Mouse (Mus musculus) left cerebral cortex, adult 8-10 months (tissue): ENCODE measurements around the gene Lrrc8d. TPM values are rescaled to one million over a fixed set of nuclear protein-coding genes. Genes with fewer than 3 reads are reported as not detected.
"Not testable (repeated sequence)": the region's sequence is repeated elsewhere in the genome, so short reads cannot be mapped to it uniquely, and the experiment has no call there.

Source experiments
- DNase-seq, 2 experiments: peaks; one replicate each; pipeline ENCODE4 v3.0.0; 2022; ENCODE audit warnings: low spot score in 2 of 2
- total RNA-seq, 4 experiments: library from RNA; stranded (reverse); gene quantifications; 2 replicates each; pipeline ENCODE4 v1.2.4; 2022

The Lrrc8d gene
- total RNA-seq, 4 experiments from 2014 or later: 39.2 to 45.4 (median 42.1) TPM

DNA sequence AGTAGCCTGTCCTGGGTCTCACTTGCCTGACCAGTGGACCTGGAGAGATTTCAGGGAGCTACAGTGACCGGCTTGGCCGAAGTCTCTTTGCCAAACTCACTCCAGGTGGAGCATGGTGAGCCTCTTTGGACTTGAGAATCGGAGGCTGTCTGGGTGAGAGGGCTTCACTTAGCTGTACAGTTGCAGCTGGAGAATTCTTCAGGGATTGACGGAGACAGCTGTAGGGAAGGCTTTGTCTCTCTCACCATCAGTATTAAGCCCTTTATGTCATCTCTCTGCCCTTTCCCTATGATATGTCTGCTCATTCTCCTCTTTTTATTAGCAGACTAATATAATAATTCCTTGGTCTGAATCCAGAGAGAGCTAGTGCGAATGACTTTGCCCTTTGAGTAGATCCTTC is 157.7 kb downstream of the Lrrc8d start:
- DNase-seq: no peak

DNA sequence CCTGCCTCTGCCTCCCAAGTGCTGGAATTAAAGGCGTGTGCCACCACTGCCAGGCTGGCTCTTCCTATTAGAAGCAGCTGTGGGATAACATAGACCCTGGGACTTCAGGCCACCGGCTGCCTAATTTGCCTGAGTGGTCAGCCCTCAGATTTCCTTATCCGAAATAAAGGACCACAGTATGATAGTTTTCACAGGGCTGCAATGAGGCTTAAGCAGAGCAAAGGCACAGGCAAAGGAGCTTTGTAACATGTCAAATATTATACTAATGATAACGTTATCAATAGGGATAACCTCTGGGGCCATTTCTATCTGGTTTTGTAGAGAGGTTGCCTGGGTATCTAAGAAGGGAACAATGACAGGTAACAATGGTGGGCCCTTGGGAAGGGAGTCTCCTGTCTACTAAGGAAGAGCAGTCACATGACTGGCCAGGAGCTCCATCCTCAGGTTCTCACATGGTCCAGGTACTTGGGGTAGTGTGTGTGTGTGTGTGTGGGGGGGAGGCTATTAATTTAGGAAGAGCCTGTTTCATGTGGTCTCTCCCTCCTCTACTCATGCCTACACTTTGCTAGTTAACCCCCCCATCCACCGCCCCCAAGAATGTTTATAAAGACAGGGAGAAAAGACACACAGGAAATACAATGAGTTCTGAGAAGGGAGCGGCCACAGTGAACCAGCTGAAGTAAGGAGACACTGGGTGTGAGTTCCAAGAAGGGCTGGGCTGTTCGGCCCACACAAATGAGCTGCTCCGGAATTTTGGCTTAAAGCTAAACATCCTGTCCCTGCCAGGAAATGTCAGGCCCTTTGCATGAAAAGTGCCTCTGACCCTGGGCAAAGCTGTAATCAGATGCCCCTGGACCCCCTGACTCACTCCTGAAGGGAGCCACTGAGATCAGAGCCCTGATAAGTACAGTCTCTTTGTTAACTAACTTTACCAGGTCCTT is 159.3 kb downstream of the Lrrc8d start:
- no peak for DNase-seq

DNA sequence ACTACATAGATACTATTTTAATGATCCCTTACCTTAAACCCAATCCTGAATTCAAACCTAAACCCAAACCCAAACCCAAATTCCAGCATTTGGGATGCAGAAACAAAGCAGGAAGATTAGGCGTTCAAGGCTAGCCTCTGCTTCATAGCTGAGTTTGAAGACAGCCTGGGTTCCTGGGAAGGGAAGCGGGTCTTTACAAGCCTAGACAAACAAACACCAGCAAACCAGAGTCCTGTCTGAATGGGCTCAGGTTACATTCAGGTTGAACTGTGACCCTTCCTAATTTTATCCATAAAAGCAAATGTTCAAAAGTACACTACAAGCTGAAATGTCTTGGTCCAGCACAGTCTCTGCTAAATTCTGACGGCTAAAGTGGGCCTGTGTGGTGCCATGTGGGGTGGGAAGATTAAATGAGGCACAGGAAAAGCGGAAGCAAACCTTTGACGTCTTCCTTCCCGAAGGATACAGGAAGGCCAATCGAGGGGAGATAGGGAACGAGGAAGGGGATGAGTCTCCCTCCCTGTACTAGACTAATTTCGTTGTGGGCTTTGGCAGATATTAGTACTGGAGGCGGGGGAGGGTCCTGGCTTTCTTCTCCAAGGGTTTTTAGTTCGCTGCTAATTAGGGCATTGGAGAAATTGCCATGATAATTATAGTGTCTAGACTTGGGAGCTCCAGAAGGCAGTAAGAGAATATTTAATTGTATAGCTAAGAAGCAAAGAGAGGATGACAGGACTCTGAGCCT is 160.1 kb downstream of the Lrrc8d start:
- DNase-seq: no peak

DNA sequence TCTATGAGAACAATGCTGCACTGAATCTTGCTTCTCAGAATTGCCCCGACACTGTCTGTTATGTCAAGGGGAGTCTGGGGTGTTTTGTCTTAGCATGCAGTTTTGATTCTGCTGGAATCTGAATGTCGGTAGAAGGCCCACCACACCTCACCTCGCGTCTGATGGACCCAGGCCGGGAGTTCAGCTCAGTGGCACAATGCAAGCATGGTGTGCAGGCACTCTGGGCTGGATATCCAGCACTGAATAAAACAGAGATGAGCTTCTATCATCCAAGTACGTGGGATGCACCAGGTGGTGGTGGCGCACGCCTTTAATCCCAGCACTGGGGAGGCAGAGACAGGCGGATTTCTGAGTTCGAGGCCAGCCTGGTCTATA is 160.7 kb downstream of the Lrrc8d start:
- no peak for DNase-seq

DNA sequence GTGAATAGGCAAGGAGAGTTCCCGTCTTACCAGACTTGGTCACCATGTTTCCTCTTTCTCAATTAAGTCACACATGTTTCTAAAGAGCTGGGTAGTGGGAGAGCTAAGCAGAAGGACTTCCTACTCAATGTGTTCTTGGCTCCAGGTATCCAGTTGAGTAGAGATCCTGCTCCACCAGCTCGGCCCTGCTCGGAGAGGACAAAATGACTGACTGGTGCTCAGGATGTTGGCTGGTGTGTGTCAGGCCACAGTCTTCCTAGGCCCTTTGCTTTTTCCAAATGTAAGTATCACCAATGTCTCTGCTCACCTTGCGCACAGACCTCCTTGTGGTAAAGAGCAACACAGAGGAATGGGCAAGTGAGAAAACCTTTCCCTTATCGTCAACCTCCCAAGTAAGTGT is 161.8 kb downstream of the Lrrc8d start:
- DNase-seq: no peak

DNA sequence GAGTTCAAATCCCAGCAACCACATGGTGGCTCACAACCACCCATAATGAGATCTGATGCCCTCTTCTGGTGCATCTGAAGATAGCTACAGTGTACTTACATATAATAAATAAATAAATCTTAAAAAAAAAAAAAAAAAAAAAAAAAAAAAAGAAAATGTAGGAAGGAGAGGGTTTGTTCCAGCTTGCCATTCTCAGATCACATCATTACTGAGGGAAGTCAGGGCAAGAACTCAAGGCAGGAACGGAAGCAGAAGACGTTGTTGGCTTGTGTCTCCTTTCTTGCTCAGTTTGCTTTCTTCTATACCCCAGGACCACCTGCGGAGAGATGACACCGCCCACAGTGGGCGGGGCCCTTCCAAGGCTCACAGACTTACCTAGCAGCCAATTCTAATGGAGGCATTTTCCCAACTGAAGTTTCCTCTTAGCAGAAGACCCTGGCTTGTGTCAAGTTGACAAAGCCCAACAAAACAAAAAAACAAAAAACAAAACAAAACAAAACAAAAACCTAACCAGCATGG is 165.4 kb downstream of the Lrrc8d start:
- DNase-seq: not testable (repeated sequence)

DNA sequence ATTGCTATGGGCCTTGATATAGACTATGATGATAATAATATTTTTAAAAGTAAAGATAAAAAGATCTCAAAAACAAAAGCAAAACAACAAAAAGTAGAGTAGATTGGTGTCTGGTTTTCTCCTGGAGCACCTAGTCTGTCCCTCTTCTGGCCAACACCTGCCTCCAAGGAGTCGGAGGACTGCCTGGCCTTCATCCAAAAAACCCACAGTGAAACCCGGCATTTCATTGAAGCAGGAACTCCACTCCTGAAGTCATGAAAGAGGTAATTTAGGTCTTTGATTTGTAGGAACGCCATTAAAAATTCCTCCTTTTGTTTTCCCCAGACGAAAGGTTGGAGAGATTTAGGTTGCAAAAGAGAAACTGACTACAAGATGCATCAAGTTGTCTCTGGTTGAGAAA is 167.7 kb downstream of the Lrrc8d start:
- no peak for DNase-seq

DNA sequence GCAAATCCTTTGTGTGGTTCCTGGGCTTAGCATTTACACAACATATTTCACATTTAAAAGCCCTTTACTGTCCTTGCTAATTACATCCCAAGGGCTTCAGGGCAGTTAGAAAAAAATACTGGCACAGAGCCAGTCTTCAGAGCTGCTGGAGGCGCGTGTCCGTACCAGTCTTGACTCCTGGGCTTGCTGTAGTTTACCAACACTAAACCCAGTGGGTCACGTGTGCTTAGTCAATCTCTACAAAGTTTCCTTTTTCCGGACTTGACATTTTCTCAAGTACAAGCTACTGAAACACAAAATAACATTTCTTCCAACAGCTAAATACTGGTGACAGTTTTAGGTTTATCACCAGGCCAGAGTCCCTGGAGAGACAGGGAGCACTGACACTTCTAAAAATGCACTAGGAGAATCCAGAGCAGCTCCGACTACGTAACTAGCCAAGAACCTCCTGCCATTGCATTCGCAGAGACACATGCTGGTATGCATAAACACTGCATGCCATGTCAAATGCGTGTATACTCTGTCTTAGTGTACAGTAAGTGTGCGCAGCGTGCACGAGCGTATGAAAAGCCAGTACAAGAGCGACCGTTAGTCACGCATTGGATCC is 168.2 kb downstream of the Lrrc8d start:
- no peak for DNase-seq

DNA sequence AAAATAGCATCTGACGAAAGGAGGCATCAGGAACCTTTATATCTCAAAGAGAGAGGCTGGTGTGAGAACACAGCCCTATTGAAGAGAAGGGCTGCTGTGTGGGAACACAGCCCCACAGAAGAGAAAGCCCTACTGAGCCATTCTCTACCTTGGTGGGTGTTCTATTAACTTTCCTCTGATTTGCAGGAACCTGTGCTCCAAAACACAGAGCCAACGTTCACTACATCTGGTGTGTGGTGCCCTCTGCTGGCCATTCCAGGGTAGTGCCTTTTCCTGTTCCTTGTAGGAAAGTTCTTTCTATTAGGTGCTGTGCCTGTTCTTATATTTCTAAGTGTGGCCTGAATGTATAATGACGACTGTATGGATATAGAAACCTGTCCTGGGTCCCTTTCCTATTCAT is 168.8 kb downstream of the Lrrc8d start:
- DNase-seq: peak; percentile 50 to 76

DNA sequence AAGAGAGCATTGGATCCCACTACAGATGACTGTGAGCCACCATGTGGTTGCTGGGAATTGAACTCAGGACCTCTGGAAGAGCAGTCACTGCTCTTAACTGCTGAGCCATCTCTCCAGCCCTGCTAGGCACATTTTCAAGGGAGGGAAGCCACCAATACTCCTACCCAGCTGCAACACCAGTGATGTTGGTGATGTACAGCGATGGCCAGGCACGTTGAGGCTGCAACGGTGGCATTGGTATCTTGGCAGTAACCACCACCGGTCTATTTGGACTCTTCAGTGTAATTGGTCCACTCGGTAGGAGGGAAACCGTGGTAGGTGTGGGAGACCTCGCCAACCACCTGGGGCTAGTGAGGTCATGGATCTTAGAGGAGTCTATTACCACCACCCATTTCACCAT is 170.0 kb downstream of the Lrrc8d start:
- DNase-seq: no peak

DNA sequence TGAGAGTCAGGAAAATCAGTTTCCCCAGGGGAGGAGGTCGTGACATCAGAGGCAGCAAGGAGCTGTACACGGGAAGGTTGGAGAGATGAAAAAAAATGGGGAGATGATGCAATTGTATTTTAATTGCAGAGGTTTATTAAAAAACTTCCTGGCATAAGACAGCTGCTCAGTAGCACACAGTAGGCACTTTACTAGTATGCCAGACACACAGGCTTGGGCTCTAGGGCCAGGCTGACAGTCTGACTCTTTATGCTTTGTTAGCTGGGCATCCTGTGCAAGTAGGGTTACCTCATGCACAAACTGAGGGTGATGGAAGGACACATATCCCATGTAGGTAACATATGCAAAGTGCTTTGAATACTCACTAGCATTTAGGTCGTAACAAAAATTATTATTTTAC is 171.4 kb downstream of the Lrrc8d start:
- no peak for DNase-seq

DNA sequence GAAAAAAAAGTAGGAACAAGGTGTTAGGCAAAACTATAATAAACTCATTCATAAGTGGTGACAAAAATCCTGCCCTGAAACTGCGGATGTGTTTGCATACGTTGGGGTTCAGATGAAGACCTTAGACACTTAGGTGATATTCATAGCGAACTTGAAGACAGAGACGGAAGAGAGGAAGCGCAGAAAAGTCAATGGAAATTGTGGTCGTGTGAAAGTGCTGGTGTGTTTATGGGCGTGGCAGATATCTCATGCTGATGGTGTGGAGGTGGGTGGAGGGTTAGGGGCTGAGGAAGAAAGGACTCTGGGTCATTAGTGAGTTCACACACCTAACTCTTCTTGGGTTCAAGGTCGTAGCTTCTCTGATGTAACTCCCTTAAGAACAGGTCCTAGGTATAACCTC is 172.4 kb downstream of the Lrrc8d start:
- DNase-seq: no peak

DNA sequence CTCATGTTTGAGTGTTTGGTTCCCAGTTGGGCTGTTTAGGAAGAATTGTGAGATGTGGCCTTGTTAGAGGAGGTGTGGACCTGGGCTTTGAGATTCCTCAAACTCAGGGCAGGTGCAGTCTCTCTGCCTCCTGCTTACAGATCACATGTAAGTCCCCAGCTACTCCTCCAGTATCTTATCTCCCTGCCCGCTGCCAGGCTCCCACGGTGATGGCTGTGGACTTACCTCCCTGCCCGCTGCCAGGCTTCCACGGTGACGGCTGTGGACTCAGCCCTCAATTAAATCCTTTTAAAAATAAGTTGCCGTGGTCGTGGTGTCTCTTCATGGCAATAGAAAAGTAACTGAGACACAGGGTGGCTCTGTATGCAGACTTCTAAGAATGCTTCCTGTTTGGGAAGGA is 173.1 kb downstream of the Lrrc8d start:
- DNase-seq: no peak

DNA sequence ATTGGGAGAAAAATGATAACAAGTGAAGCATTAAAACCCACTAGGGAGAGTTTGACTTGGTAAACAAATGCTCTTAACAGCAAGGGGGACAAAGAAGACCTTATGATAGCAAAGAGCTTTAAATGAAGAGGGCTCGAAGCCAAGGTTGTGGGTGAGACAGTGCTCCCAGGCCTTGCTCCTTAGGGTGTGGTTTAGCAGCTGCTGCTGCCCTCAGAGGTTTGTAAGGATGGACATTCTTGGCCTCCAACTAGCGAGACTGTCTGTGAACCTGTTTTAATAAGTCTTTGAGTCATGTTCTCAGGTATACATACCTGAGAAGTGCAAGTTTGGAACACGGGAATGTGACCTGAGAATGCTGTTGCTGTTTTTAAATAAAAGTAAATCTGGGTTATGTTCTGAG is 174.0 kb downstream of the Lrrc8d start:
- DNase-seq: no peak

DNA sequence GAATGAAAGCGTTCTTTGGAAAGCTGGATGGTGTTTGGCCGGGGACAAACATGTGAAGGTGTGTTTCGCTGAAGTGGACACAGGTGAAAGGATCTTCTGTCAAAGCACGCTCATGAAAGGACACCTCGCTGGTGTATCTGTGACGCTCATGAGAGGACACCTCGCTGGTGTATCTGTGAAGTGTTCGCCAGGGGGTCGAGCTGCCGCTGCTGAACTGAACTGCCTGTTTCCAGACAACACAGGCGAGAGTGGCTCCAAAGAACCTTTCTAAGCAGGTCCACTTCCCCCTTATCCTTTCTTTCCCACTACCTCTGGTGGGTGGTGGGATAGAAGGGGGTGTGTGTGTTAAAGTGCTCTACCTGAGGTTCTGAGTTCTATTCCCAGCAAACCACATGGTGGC is 174.7 kb downstream of the Lrrc8d start:
- no peak for DNase-seq

DNA sequence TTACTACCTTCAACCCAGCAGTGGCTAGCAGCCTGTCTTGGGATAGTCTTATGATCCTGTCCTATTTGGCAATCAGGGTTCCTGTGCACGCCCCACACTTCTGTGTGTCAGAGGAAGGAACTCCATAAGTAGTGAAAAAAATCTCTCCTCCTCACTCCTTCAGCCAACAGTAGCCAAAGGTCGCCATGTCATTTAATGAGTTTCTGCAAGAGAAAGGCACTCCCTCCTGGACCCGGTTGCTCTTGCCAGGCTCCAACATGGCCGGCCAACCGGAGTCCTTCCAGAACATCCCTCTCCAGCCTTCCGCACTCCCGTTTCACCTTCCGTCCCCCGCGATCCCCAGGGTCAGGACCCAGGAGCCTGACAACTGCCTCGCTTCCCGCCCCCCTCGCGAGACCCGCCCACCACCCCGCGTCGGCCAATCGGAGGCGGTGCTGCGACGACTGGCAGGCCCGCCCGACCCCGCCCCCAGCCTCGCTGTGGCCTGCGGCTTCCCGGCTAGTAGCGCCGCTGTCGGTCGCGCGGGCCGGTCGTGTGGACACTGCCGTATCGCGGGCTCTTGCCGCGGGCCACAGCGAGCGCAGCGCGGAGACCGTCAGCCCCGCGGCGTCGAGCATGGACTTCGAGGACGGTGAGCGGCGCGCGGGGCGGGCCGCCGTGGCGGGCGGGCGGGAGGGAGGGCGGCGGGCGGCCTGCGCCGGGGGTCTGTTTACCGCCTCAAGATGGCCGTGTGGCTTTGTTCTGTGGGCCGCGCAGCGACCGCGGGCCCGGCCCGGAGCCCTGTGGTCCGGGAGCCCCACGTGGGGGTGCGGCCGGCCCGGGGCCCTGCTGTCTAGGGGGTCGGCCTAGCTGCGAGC is 176.5 kb downstream of the Lrrc8d start, which contains the start of gene Zfp326:
TSS of gene Zfp326 (plus strand) at position 498 of the 857 bp plus-strand sequence.
- DNase-seq: peak; percentile 61 to 70

DNA sequence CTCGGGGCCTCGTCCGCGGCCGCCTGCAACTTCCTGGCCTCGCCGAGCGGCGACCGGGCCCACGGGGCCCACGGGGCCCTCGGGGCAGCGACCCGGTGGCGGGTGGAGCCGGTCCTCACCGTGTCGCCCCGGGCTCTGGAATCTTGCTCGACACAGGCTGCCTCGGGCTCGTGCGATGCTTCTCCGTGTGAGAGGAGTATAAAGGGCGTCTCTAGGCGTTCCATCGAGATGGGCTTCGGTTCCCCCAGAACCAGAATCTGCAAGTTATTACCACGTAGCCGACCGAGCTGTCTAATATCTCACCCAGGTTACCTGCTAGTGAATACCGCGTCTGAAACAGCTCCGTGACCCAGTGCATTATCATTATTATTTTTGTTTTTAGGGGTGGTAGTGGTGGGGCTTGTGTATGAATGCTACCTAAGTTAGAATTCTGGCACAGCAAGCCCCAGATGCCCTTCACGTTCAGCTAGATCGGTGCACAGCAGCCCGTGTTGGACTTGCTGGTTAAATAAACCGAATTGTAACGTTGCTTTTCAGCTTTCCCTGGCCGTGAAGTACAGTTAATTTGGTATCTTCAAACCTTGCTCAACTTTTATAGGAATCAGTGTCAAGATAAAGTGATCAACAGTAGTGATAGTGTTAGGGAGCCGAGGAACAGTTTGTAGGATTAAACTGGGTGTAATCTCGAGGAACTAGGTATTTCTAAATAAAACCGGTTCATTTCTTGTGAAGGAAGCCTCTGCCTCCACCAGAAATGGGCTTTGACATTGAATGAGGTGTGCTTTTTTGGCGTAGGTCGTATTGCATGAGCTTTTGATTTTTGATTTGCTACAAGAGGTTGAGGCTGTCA is 177.4 kb downstream of the Lrrc8d start:
- peak in 1 of 2 experiments; percentile 18 for DNase-seq
